Mouse (Mus musculus) heart, adult 2 months (tissue): ENCODE measurements at regions not wholly inside any gene's neighbourhood (a gene's known extent, or its start where the extent isn't known, plus 50 kb on each side); places are given as distances from the start of the nearest gene placed in this dataset.

Experiments
- CTCF ChIP-seq: fragments of 200-600 bp; IDR thresholded peaks from 2 replicates; pipeline ENCODE4 v1.8.1; 2022; ENCODE audit warnings: antibody characterized with exemption, mild to moderate bottlenecking, moderate library complexity
- EP300 ChIP-seq: fragments of 200-500 bp; IDR thresholded peaks from 2 replicates; pipeline ENCODE4 v1.6.1; 2011; ENCODE audit warnings: low read depth, low read length, control low read depth; ENCODE audit not compliant: insufficient read depth
- POLR2A ChIP-seq: fragments of 200-500 bp; IDR thresholded peaks from 2 replicates; pipeline ENCODE4 v1.6.1; 2011; ENCODE audit warnings: mild to moderate bottlenecking, low read depth, low read length, control low read depth; ENCODE audit not compliant: insufficient read depth

DNA sequence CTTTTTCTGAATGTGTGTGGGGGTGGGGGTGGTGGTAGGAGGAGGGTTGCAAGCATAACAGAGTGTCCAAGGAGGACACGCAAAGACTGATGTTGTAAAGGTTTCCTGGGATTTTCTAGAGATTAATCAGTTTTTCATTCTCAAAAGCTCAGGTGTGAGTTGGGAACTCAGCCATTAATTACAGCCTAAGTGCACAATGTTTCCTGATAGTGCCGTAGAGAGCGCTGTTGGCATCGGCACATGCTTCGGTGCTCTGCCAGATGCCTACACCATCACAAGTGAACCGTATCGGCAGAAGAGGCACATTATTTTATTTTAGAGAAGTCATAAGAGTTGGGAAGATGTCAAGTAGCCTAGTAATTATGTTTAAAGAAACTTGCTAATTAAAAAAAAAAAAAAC, 388.9 kb downstream of the 1700129C05Rik start:
- TF ChIP-seq POLR2A = no peak
- TF ChIP-seq EP300 = no peak
- no peak for TF ChIP-seq CTCF
